Mouse (Mus musculus) T-helper 1 cell (primary cell): ENCODE measurements around the gene Plod1.

Source experiments
- in situ Hi-C: fragments of 300-600 bp; cut with MboI, MseI; formaldehyde crosslinking; loops from one replicate; pipeline ENCODE4 v1.15.1; 2025; ENCODE audit warnings: high pct_unique_total_duplicates

The Plod1 gene

DNA sequence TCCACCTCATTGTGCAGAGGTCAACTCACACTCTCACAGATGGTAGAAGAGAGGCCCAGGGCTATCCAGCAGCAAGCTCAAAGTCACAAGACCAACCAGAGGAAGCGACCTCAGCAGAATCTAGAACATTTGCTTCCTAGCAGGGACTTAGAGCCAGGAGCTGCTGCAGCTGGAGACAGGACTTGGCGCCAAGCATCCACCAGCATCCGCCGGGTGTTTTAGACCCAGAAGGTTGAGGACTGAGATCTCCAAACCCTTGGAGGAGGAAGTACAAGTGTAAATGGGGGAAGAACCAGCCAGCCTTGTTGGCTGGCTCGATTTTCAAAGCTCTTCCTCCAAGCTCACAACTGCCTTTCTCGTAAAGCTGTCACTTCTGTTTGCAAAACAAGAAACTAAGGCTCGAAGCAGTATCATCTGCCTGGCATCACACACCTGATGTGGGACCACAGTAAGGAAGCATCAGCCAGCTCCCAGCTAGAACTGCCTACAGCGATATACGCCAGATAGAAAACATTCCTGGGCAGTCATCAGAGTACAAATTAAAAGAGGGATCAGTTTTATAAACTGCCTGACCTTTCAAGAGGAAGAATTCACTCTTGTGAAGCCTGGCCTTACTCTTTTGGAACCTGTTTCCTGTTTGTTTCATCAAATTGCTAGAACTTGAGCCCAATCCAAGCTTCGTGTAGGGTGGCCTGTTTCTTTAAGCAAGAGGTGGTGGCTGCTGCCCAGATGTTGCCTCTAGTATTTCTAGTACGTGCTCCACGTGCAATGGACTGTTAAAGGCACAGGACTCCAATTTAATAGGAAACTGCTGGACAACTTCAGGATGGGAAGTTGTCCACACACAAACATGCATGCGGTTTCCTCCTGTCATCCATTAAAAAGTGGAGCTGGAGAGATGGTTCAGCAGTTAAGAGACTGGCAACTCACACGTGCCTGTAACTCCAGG, 1.9 kb upstream of the Plod1 start:
- in situ Hi-C loops: no loop called here

DNA sequence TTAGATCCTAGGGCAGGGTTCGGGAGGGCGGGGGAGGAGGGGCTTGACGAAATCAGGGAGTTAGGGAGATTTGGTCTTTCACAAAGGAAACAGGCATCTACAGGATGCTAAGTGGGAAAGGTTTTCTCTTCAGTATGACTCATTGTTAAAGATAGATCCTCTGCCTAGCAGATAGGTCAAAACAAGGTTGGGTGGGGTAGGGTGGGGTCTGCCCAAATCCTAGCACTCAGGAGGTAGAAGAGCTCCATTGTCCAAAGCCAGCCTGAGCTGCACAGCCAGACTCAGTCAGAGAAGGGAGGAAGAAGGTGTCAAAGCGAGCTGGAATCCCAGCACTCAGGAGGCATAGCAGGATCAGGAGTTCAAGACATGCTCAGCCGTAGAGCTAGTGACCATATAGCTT, 919 bp upstream of the Plod1 start:
- in situ Hi-C loops: no loop called here

DNA sequence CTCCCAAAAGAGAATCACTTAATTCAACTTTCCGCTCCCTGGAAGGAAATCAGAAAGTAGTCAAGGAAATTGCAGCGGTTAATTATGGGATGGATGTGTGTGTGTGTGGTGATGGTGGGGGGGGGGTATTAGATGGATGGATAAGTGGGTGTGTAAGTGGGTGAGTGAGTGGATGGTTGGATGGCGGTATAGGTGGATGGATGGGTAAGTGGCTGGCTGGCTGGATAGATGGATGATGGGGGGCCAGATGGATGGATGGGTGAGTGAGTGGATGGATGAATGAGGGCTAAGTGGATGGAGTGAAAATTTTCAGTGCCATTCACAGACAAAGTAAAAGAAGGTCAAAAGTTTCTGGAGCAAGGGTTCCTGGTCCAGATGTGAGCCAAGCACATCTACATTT, 454 bp upstream of the Plod1 start:
- in situ Hi-C loops: no loop called here

DNA sequence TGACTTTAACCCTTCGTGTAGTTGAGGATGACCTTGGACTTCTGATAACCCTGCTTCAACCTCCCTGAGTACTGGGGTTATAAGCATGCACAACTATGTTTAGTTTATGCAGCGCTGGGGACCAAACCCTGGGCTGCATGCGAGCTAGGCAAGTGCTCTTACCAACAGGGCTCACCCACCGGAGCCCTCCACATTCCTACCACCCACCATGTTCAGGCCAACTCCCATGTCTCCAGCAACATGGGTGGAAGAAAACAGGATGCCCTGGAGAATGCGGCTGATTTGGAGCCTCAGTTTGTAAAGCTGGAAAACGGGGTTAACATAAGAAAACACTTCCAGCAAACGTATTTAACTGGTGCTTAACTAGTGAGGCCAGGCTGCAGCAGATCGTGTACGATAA, 663 bp downstream of the Plod1 start:
- in situ Hi-C loops: no loop called here

DNA sequence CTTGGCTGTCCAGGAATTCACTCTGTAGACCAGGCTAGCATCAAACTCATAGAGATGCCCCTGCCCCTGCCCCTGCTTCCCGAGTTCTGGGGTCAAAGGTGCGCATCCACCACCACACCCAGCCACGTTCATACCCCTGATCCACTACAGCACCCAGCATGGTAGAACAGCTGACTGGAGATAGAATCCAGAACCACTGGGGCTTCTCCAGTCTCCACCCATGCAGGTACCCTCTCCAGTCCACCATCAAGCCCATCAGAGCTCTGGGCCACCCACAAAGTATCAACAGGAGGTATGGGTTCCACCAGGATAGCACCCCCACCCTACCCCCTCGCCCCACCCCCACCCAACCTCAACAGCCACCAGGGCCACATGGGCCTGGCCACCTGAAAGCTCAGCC, 2.0 kb downstream of the Plod1 start:
- in situ Hi-C loops: no loop called here

DNA sequence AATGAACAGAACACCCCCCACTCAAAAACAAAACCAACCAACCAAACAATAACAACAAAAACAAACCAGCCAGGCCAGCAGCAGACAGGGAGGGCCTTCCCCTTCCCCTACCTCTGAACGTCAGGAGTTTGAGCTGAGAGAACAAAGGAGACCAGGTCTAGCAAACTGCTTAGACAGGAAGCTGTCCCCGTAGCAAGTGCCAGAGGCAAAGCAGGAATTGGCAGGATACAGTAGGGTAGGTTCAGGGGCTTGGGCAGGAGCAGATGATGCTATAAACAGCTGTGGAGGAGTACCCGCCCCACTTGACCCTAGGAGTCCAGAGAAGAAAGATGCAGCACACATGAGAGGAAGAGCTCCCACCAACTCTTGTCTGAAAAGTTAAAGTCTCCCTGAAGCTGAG, 2.4 kb downstream of the Plod1 start:
- in situ Hi-C loops: no loop called here

DNA sequence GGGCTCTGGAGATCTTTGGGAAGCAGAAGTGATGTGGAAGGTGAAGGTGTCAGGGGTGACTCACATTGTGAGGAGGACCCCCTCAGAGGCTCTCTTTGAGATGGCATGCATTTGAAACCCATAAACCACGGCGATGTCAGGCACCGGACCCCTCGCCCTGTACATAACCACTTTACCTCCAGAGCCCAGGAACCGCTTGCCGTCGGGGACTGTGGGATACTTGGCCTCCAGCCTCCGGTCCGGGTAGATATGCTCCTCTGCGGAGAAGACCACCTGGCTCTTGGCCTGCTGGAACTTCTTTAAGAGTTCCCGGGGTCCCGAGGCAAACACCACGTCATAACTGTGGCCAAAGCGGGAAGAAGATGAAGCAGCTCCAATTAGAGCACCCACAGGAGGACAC, 5.6 kb downstream of the Plod1 start:
- in situ Hi-C loops: no loop called here

DNA sequence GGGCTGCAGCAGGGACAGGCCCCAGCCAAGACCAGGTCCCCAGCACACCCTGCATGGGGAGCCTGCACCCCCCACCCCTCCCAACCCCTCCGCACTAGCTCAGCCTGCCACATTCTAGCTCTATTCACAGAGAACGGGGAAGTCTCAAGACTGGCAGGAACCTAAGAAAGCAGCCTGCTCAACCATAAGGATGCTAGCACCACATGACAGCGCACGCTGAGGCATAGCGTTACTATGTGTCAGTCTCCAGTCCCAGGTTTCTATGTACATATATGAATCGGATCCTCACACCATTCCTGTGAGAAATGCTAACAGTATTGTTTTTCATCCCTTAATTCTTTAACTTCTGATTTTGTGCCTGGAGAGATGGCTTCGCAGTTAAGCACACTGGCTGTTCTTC, 8.0 kb downstream of the Plod1 start:
- in situ Hi-C loops: no loop called here

DNA sequence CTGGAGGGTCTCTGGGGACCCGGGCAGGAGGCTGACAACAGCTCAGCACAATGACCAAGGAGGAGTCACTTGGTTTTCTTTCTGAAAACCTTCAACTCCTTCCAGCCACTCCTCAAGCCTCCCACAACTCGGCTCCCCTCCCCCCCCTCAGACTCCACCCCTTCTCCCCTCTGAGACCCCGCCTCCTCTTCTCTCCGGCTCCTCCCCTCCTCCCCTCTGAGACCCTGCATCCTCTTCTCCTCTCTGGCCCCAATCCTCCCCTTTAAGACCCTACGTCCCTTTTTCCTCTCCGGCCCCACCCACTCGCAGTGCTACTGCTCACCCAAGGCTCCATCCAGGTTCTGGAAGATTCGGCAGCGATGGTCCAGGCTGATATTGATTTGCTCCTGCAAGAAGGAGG, 8.4 kb downstream of the Plod1 start:
- in situ Hi-C loops: no loop called here

DNA sequence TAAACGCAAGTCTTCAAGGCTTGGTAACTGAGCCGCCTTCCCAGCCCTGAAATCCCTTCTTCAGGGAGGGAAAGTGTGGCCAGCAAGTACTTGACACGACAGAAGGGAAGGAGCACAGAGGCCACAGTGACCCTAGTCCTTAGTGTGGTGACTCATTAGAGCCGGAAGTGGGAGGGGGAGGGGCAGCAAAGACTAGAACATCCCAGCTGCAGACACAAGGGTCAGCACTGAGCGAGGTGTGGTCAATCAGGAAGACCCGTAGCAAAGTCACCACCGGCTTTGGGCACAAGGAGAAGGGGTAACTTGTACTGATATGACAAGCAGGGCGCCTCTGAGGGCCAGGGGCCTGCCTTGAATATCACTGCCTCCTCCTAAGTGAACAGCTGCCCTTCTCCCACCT, 8.9 kb downstream of the Plod1 start:
- in situ Hi-C loops: no loop called here

DNA sequence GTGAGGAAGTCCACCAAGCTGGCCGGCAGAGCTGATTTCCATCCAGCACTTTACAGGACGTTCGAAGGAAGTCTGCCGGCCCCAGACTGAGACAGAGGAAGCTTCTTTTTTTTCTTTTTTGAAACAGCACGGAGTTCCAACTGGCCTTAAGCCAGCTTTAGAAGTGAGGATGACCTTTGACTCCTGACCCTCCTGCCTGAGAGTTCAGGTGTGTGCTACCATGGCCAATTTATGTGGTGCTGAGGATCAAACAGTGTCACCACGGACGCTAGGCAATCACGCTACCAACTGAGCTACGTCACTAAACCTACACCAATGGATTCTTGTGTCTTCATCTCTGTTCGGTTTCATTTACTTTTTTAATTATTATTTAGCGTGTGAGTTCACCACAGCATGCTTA, 14.2 kb downstream of the Plod1 start:
- in situ Hi-C loops: no loop called here

DNA sequence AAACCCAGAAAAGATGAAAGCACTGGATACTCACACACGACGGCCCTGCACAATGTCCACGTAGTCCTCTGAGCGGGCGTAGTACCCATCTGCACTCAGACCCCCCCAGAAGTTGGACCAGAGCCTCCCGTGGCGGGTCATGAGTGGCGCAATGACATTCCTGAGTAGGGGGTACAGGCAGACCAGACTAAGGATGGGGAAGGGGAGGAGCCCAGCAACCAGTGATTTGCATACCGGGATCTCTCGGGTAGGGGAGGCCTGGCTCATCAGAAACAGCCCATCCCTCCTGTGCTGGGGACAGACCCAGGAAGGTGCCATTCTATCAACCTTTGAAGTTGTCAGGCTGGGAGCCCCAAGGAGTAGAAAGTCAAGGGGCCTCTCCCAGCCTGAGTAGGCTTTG, 15.6 kb downstream of the Plod1 start:
- in situ Hi-C loops: no loop called here

DNA sequence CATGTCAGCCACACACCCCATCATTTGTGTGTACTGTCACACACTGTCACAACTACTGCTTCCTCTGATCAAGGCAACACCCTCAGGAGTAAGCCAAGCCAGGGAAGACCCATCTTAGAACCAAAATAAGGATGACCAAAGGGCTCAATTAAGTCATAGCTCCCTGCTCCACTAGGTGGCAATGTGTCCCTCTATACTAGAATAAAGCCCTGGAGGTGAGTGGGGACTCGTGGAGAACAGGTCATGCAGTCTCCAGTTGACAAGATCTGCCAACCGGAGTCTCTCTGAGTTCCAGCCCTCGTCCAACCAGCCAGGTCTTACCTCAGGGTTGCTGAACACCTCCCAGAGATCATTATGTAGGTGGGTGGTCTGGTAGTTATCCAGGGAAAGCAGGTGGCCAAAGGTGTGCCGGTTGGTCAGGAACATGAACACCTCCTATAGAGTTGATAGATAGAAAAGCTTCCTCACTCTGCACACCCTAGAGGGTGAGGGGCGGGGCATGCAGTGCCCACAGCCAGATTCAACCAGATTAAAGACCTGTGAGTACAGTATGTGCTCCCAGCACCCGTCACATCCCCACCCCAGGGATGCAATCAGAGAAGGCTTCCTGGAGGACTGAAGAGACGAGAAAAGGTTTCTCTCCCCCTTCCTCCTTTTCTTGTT, 18.0 kb downstream of the Plod1 start:
- in situ Hi-C loops: no loop called here

DNA sequence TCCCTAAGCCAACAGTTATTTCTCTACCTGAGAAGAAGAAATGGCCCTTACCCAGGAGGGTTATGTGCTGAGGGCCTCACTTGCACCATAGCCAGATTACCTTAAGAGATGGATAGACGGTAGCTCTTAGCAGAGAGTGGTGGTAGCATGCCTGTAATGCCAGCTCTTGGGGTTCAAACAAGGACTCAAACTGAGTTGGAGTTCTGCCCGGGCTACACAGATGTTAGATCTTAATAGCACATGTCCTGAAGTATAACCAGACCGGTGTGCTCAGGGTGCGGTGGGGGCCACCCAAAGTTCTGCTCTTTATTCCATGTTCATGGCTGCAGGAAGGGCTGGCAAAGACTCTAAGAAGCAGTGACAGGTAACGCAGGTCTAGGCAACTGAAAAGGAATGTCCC, 27.1 kb downstream of the Plod1 start:
- in situ Hi-C loops: no loop called here

DNA sequence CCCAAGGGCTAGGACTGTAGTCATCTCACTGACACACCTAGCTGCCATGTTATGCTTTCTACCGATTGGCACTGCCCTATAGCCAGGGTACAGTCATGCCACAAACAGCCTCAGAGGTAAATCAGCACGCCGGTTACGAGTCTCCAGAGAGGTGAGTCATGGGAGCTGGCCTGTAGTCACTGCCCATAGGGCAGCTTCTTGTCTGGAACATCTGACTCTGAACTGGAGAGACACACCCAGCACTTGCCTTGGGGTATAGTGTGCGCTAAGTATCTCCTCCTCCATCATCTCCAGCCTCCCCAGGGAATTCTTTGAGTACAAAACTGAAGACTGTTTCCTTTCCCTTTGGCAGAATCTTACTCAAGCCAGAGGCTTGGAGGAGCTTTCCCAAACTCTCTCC, 30.3 kb downstream of the Plod1 start:
- in situ Hi-C loops: no loop called here

DNA sequence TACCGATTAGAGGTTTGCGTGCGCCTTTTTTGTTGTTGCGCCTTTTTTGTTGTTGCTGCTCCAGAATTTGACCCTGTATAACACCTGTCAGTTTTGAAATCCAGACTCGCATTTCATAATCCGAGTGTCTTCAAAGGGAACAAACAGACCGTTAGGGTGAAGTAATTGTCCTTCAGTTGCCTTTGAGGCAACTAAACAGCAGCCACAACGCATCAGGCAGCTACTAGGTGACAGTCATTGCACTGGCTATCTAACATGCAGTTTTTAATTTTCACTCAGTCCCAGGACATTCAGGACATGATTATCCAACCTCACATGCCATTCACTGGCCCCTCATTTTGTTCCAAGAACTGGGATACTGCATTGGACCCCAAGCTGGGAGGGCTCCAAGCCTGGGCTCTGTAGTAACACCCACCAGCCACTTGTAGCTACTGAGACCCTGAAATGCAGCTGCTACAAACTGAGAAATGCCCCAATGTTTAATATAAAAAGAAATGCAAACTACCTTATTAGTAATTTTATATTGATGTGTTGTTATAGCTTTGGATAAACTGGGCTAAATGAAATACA, 31.4 kb downstream of the Plod1 start:
- in situ Hi-C loops: no loop called here

DNA sequence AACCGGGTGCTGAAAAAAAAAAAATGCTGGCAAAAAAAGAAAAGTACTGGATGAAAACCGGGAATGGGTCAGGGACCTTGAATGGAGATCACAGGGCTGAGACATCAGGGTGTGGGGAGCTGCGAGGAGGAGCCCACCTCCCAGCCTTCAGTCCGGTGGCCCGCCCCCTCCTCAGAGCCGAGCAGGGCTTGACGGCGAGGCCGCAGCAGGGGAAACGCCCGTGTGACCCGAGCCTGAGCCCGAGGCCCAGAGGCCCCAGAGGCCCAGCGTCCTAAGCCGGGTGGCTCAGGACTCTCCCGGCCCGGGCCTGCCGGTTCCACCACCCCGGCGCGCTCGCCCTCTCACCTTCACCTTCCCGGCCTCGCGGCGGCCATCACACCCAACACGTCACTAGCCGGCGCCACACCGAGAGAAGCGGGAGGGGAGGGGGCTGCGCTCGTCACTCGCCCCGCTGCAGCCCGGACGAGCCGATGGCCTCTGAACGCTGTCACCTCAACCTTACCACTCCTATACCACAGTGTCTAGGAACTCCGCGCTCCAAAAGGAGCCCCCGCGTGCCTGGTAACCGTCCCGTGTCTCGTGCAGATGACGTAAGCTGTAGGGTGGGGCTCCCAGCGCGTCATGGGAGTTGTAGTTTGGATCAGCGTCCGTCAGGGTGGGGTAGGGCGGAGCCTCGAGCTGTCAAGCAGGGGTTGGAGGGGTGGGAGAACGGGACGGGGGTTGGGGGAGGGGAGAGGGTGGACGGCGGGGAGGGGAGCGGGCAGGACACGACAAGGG, 32.1 kb downstream of the Plod1 start, which contains the start of gene Mfn2:
Mfn2 (minus strand) TSS at position 392 of the 777 bp plus-strand sequence.
- in situ Hi-C loops: no loop called here

DNA sequence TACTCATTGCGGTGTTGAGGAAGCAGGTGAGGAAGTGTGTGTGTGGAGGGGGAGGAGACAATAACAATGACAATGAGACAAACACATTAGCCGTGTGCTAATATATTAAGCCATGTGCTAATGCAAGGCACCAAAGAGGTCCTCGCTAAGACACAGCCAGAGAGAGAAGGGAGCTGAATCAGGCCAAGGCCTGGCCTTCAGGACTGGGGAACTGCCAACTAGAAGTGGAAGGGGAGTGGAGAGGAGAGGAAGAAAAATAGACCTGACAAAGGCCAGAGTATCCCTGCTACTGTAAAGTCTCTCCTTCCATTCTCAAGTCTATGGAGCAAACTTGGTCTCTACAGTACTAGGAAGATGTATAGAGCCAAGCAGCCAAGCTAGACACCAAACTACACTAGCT, 33.0 kb downstream of the Plod1 start:
- in situ Hi-C loops: no loop called here

DNA sequence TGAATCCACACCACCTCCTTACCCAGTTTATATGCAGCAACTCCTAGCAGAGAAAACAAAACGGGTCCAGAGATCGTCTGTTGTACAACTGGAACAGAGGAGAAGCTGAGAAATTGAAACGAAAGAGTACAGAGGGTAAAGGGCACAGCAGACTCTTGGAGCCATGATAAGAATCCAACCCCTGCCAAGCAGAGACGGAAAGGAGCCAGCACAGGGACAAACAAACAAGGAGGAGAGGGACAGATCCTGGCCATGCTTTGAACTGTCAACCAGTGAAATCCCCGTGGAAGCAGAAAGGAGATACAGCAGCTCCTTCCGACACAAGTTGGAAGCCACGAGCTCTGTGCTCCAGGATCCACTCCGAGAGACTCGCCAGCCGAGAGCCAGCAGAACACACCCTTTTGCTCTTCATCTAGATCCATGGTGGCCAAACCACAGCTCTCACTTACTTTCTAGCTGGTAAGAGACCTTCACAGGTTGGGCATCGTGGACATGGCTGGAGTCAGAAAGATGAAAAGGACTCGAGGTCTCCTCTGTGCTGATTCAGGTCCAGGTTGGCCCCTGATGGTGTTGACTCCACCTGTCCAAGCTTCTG, 33.6 kb downstream of the Plod1 start:
- in situ Hi-C loops: no loop called here

DNA sequence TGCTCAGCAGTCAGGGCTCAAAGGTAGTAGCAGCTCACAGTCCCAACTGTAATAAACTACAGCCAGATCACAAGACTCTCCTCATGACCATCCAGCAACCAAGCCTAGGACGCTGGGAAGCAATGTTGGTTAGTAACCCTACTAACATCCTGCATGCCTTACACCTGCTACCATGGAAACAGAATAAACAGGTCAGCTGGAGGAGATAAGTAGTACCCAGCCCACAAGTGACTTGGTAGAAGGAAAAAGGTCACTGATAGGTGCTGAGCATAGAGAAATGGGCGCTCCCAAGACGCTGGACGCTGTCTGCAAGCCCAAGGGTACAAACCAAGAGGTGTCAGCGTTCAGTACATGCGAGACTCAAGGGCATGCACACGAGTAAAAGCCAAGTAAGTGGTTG, 36.1 kb downstream of the Plod1 start:
- in situ Hi-C loops: no loop called here

DNA sequence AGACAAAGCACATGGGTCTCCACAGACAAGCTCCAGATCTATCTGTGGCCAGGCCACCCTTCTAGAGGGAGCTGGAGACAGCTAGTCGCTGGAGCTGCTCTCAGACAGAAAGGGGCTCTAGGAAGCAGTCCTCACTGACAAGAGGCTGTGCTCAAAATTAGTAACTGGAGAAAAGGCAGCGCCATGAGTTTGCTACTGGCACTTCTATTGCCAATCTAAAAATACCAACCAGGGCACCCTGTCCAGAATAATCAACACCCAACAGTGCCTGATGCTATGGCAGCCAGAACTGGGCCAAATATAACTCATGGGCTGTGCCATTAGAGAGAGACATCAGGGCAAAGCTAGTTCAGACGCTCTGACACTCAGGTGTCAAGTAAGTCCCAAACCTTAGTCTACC, 39.2 kb downstream of the Plod1 start:
- in situ Hi-C loops: no loop called here

DNA sequence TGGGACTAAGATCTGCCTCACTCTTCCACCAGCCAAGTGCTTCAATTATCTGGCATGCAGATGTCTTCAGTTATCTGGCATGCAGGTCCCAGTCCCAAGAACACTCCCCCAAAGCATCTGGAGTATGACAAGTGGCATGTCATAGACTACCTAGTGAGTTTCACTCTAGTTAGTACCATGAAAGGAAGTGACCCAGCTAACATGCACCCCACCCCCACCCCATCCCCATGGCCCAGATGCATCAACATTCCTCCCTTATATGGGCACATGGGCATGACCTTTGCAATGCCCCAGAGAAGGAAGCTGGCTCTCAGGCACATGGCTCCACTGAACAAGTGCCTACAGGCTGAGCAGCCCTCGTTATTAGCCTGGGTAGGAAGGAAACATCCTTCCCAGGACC, 40.2 kb downstream of the Plod1 start:
- in situ Hi-C loops: no loop called here
